Mouse (Mus musculus): ENCODE data around the gene Ror2. TPM values are rescaled to one million over a fixed set of nuclear protein-coding genes. Genes with fewer than 3 reads are reported as not detected.

Ror2 gene
- polyA plus RNA-seq, 1 experiment, result 0.67 TPM

GRCm38 (mm10) chr13:53237455-53237854 lies 48.5 kb downstream of the Ror2 start:
- no peak for TF ChIP-seq POLR2A (IDR thresholded peaks at IDR 0.05; ENCODE audit: extremely low read depth, insufficient read depth, low read length)
- TF ChIP-seq CTCF (IDR thresholded peaks at IDR 0.05; ENCODE audit: extremely low read depth, insufficient read depth, low read length), result no peak
- H3K4me3 ChIP-seq (ENCODE audit: insufficient read depth, low read length), result no peak overlapping the region
- H3K27ac ChIP-seq (ENCODE audit: insufficient read depth, low read length), result no peak overlapping the region
- H3K4me1 ChIP-seq (ENCODE audit: control insufficient read depth, insufficient read depth, low read length), result no peaks in the 10 kb centered on the region

- Histone ChIP-seq H3K27ac (ENCODE audit: insufficient read depth, low read length) (no peak overlapping the region), H3K4me1 (ENCODE audit: control insufficient read depth, insufficient read depth, low read length) (no peaks in the 10 kb centered on the region), H3K4me3 (ENCODE audit: insufficient read depth, low read length) (no peak overlapping the region)
- no peak for TF ChIP-seq CTCF (IDR thresholded peaks at IDR 0.05; ENCODE audit: extremely low read depth, insufficient read depth, low read length)
- no peak for TF ChIP-seq POLR2A (IDR thresholded peaks at IDR 0.05; ENCODE audit: extremely low read depth, insufficient read depth, low read length)
Observed at GRCm38 (mm10) chr13:53236434-53237401, 49.2 kb downstream of the Ror2 start.

- Histone ChIP-seq H3K27ac (ENCODE audit: insufficient read depth, low read length) (no peak overlapping the region), H3K4me1 (ENCODE audit: control insufficient read depth, insufficient read depth, low read length) (no peaks in the 10 kb centered on the region), H3K4me3 (ENCODE audit: insufficient read depth, low read length) (no peak overlapping the region)
- TF ChIP-seq CTCF (IDR thresholded peaks at IDR 0.05; ENCODE audit: extremely low read depth, insufficient read depth, low read length), result no peak
- TF ChIP-seq POLR2A (IDR thresholded peaks at IDR 0.05; ENCODE audit: extremely low read depth, insufficient read depth, low read length), result no peak
Observed at GRCm38 (mm10) chr13:53235953-53236352, 50.0 kb downstream of the Ror2 start.

- no peak overlapping the region for H3K4me3 ChIP-seq (ENCODE audit: insufficient read depth, low read length)
- TF ChIP-seq CTCF (IDR thresholded peaks at IDR 0.05; ENCODE audit: extremely low read depth, insufficient read depth, low read length), result no peak
- no peak for TF ChIP-seq POLR2A (IDR thresholded peaks at IDR 0.05; ENCODE audit: extremely low read depth, insufficient read depth, low read length)
- no peaks in the 10 kb centered on the region for H3K4me1 ChIP-seq (ENCODE audit: control insufficient read depth, insufficient read depth, low read length)
- H3K27ac ChIP-seq (ENCODE audit: insufficient read depth, low read length), result no peak overlapping the region
Observed at GRCm38 (mm10) chr13:53234844-53235243, 51.1 kb downstream of the Ror2 start.

GRCm38 (mm10) chr13:53233826-53234786 lies 51.8 kb downstream of the Ror2 start:
- no peak for TF ChIP-seq CTCF (IDR thresholded peaks at IDR 0.05; ENCODE audit: extremely low read depth, insufficient read depth, low read length)
- no peak for TF ChIP-seq POLR2A (IDR thresholded peaks at IDR 0.05; ENCODE audit: extremely low read depth, insufficient read depth, low read length)
- H3K27ac ChIP-seq (ENCODE audit: insufficient read depth, low read length), result no peak overlapping the region
- no peaks in the 10 kb centered on the region for H3K4me1 ChIP-seq (ENCODE audit: control insufficient read depth, insufficient read depth, low read length)
- H3K4me3 ChIP-seq (ENCODE audit: insufficient read depth, low read length), result no peak overlapping the region

GRCm38 (mm10) chr13:53233381-53233780 lies 52.5 kb downstream of the Ror2 start:
- TF ChIP-seq POLR2A (IDR thresholded peaks at IDR 0.05; ENCODE audit: extremely low read depth, insufficient read depth, low read length), result no peak
- TF ChIP-seq CTCF (IDR thresholded peaks at IDR 0.05; ENCODE audit: extremely low read depth, insufficient read depth, low read length), result no peak
- H3K27ac ChIP-seq (ENCODE audit: insufficient read depth, low read length), result no peak overlapping the region
- H3K4me3 ChIP-seq (ENCODE audit: insufficient read depth, low read length), result no peak overlapping the region
- no peaks in the 10 kb centered on the region for H3K4me1 ChIP-seq (ENCODE audit: control insufficient read depth, insufficient read depth, low read length)

GRCm38 (mm10) chr13:53232419-53232818 lies 53.5 kb downstream of the Ror2 start:
- no peak overlapping the region for H3K4me3 ChIP-seq (ENCODE audit: insufficient read depth, low read length)
- H3K27ac ChIP-seq (ENCODE audit: insufficient read depth, low read length), result no peak overlapping the region
- TF ChIP-seq CTCF (IDR thresholded peaks at IDR 0.05; ENCODE audit: extremely low read depth, insufficient read depth, low read length) (no peak), POLR2A (IDR thresholded peaks at IDR 0.05; ENCODE audit: extremely low read depth, insufficient read depth, low read length) (no peak)
- H3K4me1 ChIP-seq (ENCODE audit: control insufficient read depth, insufficient read depth, low read length), result no peaks in the 10 kb centered on the region

- Histone ChIP-seq H3K27ac (ENCODE audit: insufficient read depth, low read length) (no peak overlapping the region), H3K4me1 (ENCODE audit: control insufficient read depth, insufficient read depth, low read length) (no peaks in the 10 kb centered on the region), H3K4me3 (ENCODE audit: insufficient read depth, low read length) (no peak overlapping the region)
- TF ChIP-seq CTCF (IDR thresholded peaks at IDR 0.05; ENCODE audit: extremely low read depth, insufficient read depth, low read length) (no peak), POLR2A (IDR thresholded peaks at IDR 0.05; ENCODE audit: extremely low read depth, insufficient read depth, low read length) (no peak)
Observed at GRCm38 (mm10) chr13:53230446-53231161, 55.3 kb downstream of the Ror2 start.

- TF ChIP-seq POLR2A (IDR thresholded peaks at IDR 0.05; ENCODE audit: extremely low read depth, insufficient read depth, low read length), result no peak
- TF ChIP-seq CTCF (IDR thresholded peaks at IDR 0.05; ENCODE audit: extremely low read depth, insufficient read depth, low read length), result no peak
Observed at GRCm38 (mm10) chr13:53227019-53227418, 58.9 kb downstream of the Ror2 start.

More at GRCm38 (mm10) chr13:53227019-53227418, 58.9 kb downstream of the Ror2 start:
- no peak overlapping the region for H3K27ac ChIP-seq (ENCODE audit: insufficient read depth, low read length)
- H3K4me1 ChIP-seq (ENCODE audit: control insufficient read depth, insufficient read depth, low read length), result no peaks in the 10 kb centered on the region
- H3K4me3 ChIP-seq (ENCODE audit: insufficient read depth, low read length), result no peak overlapping the region

Data from cortical plate, adult 2 months (tissue).